Mouse (Mus musculus): ENCODE measurements at regions not wholly inside any gene's neighbourhood (a gene's known extent, or its start where the extent isn't known, plus 50 kb on each side); places are given as distances from the start of the nearest gene placed in this dataset.

GRCm38 (mm10) chr4:125765171-125765570 is 259.2 kb upstream of the Csf3r start:
- no peak for DNase-seq

GRCm38 (mm10) chr4:125777126-125777525 is 247.2 kb upstream of the Csf3r start:
- DNase-seq = peak; percentile 78

- no peak for DNase-seq
Measured at GRCm38 (mm10) chr4:125780113-125780512, 244.2 kb upstream of the Csf3r start.

- no peak for DNase-seq
Measured at GRCm38 (mm10) chr4:125780921-125781487, 243.3 kb upstream of the Csf3r start.

- no peak for DNase-seq
Measured at GRCm38 (mm10) chr4:125782346-125782745, 242.0 kb upstream of the Csf3r start.

- no peak for DNase-seq
Measured at GRCm38 (mm10) chr4:125786083-125786482, 238.3 kb upstream of the Csf3r start.

GRCm38 (mm10) chr4:125794679-125795078 is 229.7 kb upstream of the Csf3r start:
- peak; percentile 13 for DNase-seq

GRCm38 (mm10) chr4:125807923-125808322 is 216.4 kb upstream of the Csf3r start:
- DNase-seq = no peak

- DNase-seq = no peak
Measured at GRCm38 (mm10) chr4:125809446-125810108, 214.8 kb upstream of the Csf3r start.

GRCm38 (mm10) chr4:125810247-125810646 is 214.1 kb upstream of the Csf3r start:
- no peak for DNase-seq

- DNase-seq = no peak
Measured at GRCm38 (mm10) chr4:125814311-125814710, 210.0 kb upstream of the Csf3r start.

- DNase-seq = no peak
Measured at GRCm38 (mm10) chr4:125815276-125815675, 209.1 kb upstream of the Csf3r start.

- no peak for DNase-seq
Measured at GRCm38 (mm10) chr4:125824525-125824924, 199.8 kb upstream of the Csf3r start.

GRCm38 (mm10) chr4:125826416-125826815 is 197.9 kb upstream of the Csf3r start:
- no peak for DNase-seq

- DNase-seq = peak; percentile 29
Measured at GRCm38 (mm10) chr4:125835250-125835649, 189.1 kb upstream of the Csf3r start.

- no peak for DNase-seq
Measured at GRCm38 (mm10) chr4:125847568-125847967, 176.8 kb upstream of the Csf3r start.

- peak; percentile 68 for DNase-seq
Measured at GRCm38 (mm10) chr4:125850300-125850699, 174.1 kb upstream of the Csf3r start.

- peak; percentile 34 for DNase-seq
Measured at GRCm38 (mm10) chr4:125852545-125852944, 171.8 kb upstream of the Csf3r start.

GRCm38 (mm10) chr4:125855983-125856591 is 168.3 kb upstream of the Csf3r start:
- no peak for DNase-seq

- DNase-seq = no peak
Measured at GRCm38 (mm10) chr4:125856781-125857180, 167.6 kb upstream of the Csf3r start.

- DNase-seq = no peak
Measured at GRCm38 (mm10) chr4:125865057-125865456, 159.3 kb upstream of the Csf3r start.

GRCm38 (mm10) chr4:125865728-125866127 is 158.6 kb upstream of the Csf3r start:
- no peak for DNase-seq

GRCm38 (mm10) chr4:125871211-125871610 is 153.1 kb upstream of the Csf3r start:
- no peak for DNase-seq

GRCm38 (mm10) chr4:125880028-125880427 is 144.3 kb upstream of the Csf3r start:
- DNase-seq = peak; percentile 36

All from adrenal gland, adult 2 months (tissue).